Mouse (Mus musculus) spleen, postnatal 4 days (tissue): ENCODE data around the gene Ddx39b.
"Not testable (repeated sequence)": the region's sequence is repeated elsewhere in the genome, so short reads cannot be mapped to it uniquely, and the experiment has no call there.

Source experiments
- DNase-seq, 2 experiments: peaks; one replicate each; pipeline ENCODE4 v3.0.0; 2022; ENCODE audit warnings: low spot score in 2 of 2

Ddx39b gene

DNA sequence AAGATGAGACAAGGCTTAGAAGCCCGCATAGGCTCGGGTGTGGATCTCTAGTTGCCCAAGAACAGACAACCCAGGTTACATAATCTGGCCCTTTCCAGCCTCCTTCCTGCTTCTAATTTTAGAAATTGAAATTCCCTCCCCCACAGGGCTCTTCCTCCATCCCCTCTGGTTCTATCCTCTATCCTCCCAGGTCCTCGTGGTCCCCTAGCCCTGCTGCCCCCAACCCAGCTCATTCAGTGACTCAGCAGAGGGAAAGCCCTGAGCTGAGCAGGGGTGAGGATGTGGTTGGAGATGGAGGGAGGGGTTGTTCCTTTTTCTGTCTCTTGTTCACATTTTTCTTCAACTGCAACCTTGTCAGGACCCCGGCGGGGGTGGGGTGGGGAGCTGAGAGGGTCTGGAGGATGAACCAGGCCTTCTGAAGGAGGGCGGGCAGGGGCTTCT, 21.9 kb upstream of the Ddx39b start:
- no peak for DNase-seq

DNA sequence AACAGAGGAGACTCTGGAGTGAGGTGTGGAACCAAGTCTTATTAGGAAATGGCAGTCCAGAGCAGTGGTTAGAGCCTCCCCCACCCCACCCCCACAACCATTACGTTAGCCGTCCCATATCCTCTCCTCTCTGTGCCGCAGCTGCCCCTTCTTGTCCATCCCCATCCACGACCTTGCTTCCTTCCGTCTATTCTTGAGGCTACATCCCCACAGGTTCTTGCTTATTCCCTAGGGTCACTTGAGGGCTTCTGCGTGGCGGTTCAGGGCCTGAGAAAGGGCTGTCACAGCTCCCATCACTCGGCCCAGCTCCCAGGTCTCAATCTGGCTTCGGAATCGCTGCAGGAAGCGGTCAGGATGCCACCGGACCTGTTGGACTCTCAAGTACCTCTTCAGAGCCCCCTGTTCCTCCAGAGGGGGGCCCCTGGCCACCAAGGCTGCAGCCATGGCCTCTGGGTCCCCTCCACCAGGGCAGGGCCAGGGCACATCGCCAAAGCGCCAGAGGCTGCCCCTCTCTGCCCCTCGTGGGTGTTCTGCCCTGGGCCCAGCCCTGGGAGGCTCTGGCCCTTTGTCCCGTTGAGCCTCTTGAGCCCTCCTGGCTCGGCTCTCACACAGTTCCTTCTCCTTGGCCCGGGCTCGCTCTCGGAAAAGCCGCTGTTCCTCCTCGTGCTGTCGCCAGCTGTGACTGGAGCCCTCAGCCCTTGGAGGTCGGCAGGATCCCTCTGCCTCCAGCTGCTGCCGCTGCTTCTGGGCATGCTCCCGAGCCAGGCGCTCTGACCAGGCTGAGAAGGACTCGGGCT, 21.2 kb upstream of the Ddx39b start, which contains the start of gene Gm16181:
Gm16181 (plus strand) TSS at position 679 of the 797 bp plus-strand sequence.
- DNase-seq: no peak

- DNase-seq: no peak
Observed at GRCm38 (mm10) chr17:35222299-35222698, 19.2 kb upstream of the Ddx39b start.

DNA sequence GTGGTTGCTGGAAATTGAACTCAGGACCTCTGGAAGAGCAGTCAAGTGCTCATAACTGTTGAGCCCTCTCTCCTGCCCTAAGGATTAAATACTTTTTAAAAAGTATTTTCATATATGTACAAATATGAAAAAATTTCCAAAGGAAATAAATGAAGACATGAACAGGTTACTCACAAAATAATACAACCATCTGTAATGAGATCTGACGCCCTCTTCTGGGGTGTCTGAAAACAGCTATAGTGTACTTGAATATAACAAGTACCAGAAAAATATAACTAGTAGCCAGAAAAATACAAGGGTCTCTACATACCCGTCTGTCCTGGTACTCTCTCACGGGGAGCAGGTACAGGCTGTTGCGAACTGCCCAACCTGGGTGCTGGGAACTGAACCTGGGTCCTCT, 16.9 kb upstream of the Ddx39b start:
- no peak for DNase-seq

GRCm38 (mm10) chr17:35225456-35225855, 16.1 kb upstream of the Ddx39b start:
- no peak for DNase-seq

- no peak for DNase-seq
Observed at GRCm38 (mm10) chr17:35226561-35227046, 14.9 kb upstream of the Ddx39b start.

DNA sequence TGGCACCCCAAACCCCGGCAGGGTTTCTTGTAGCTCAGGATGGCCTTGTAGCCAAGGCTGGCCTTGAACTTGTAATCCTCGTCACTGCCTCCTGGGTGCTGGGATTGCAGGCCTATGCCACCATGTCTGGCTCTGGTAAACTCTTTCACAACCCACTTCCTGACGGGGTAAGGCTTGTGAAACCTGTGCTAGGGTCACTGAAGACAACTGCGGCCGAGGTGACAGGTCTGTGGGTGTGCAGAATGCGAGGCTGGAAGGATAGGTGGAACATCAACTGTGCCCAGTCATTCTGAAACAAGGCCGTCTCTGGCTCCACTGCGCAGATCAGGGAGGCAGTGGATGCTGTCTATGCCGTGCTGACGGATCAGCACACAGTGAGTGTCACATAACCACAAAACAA, 10.5 kb upstream of the Ddx39b start:
- DNase-seq: no peak

GRCm38 (mm10) chr17:35232043-35232442, 9.5 kb upstream of the Ddx39b start:
- DNase-seq: peak; percentile 86 to 97

DNA sequence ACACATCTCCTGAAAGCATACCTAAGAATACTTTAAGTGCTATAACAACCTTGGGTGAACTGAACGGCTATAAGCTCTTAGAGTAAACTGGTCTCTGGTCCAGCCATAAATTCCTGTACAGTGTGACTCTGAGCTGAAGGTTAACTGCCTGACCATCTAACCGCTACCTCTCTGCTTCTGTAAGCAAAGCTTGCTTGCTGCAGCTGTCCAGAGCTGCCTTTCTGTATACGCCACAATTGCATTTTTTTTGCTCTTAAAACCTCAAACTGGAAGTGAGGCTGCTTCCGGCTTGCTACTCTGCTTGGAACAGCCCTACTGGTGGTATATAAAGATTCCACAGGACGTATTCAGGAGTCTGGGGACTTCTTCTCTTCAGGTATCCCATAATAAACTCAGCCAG, 8.9 kb upstream of the Ddx39b start:
- DNase-seq: no peak

GRCm38 (mm10) chr17:35233114-35233980, 8.2 kb upstream of the Ddx39b start, which contains the start of gene Atp6v1g2:
Gene Atp6v1g2, plus strand, starts transcription at chr17:35233660.
- no peak for DNase-seq

DNA sequence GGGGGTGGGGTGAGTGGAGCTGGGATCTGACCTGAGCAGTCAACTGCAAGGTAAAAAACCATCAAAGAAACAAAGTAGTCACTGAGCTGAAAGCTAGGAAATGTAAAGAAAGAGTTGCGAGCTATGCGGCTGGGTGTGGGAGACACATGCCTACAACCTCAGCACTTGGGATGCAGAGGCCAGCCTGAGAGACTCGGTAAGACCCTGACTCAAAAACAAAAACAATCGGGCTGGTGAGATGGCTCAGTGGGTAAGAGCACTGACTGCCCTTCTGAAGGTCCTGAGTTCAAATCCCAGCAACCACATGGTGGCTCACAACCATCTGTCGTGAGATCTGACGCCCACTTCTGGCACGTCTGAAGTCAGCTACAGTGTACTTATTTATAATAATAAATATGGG, 7.5 kb upstream of the Ddx39b start:
- DNase-seq: not testable (repeated sequence)

GRCm38 (mm10) chr17:35234903-35235302, 6.6 kb upstream of the Ddx39b start:
- peak; percentile 54 to 78 for DNase-seq

GRCm38 (mm10) chr17:35235614-35236389, 5.7 kb upstream of the Ddx39b start, which contains the start of gene Nfkbil1:
Gene Nfkbil1, minus strand, starts transcription at chr17:35235792.
- peak; percentile 86 to 90 for DNase-seq

DNA sequence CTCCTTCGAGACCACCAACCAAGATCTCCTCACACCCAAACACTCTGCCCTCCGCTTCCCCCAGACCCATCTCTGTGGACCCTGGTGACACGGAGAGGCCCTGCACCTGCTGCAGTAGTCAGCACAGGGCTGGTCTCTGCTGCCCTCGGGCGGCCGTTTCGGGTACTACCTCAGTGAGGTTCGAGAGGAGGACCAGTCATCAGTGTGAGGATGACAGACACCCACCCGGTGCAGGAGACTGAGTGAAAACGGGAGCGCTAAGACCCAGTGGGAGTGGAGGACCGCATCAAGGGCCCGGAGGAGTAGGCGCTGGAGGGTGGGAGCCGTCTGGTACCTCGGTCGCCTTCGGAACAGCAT, 5.2 kb upstream of the Ddx39b start:
- DNase-seq: peak; percentile 99 to 100

- no peak for DNase-seq
Observed at GRCm38 (mm10) chr17:35236996-35237395, 4.5 kb upstream of the Ddx39b start.

GRCm38 (mm10) chr17:35237504-35237903, 4.0 kb upstream of the Ddx39b start:
- no peak for DNase-seq

DNA sequence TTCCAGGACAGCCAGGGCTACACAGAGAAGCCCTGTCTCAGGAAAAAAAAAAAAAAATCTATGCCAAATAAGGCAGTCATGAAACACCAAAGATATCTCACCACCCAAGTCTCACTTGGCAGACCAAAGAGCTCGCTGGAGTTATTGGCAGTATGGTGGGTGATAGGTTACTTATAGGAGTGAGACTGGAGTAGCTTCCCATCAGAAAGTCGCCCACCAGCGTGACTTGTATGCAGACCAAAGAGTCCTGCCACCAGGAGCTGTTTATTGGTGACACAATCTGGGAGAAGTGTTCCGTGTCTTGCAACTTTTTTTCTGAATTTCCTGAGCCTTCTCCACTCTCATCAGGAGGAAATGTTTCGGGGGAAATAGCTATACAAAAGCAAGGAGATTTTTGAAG, 1.8 kb upstream of the Ddx39b start:
- no peak for DNase-seq

GRCm38 (mm10) chr17:35240384-35241304, 902 bp upstream of the Ddx39b start:
- DNase-seq: no peak

GRCm38 (mm10) chr17:35242015-35242941, 732 bp downstream of the Ddx39b start:
- DNase-seq: peak; percentile 65 to 85
